Mouse (Mus musculus) adipocyte (in vitro differentiated cells): Measurements from ENCODE around the gene Zbtb38.

Source experiments
- DNase-seq: peaks from one replicate; pipeline ENCODE4 v3.0.0-alpha.2; 2016; ENCODE audit warnings: low spot score

The Zbtb38 gene

GRCm38 (mm10) chr9:96638508-96638907 is 114.1 kb downstream of the Zbtb38 start:
- peak; percentile 81 for DNase-seq

GRCm38 (mm10) chr9:96637157-96637548 is 115.5 kb downstream of the Zbtb38 start:
- DNase-seq: no peak

- DNase-seq: no peak
Measured at GRCm38 (mm10) chr9:96636423-96637156, 116.0 kb downstream of the Zbtb38 start.

DNA sequence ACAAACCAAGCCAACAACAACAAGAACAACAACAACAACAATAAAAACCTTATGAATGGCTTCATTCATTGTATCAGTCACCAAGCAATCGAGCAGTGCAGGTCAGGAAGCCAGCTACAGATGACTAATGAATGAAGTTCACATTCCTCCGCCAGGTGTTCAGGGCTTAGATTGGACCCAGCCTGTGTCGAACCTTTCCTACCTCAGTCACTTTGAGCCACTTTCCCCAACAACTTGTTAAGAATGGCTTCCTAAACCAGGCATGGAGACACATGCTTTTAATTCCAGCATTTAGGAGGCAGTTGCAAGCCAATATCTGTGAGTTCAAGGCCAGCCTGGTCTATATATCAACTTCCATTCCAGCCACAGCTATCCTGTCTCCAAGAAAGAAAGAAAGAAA is 116.7 kb downstream of the Zbtb38 start:
- DNase-seq: no peak

- DNase-seq: no peak
Measured at GRCm38 (mm10) chr9:96635176-96635575, 117.5 kb downstream of the Zbtb38 start.

DNA sequence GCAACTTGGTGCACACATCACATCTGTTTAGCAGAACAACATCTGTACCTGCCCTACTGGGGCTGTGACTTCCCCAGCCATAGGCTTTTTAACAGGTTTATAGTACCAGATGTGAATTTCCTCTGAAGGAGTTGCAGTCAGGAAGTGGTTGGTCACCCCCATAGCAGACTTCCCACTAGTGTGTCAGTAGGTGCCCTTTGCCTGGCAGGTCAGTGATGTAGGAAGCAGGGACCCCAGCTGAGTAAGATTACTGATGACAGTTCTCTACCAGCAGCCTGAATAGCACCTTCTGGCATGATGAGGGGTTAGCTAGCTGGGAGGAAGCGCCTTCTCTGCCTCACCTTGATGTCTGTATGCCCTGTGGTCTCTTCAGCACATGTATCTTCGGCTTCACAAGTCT is 118.9 kb downstream of the Zbtb38 start:
- DNase-seq: no peak
